Mouse (Mus musculus) thymus, postnatal 14 days (tissue): ENCODE data around the gene Pawr.

Experiments
- DNase-seq: peaks from one replicate; pipeline ENCODE4 v3.0.0; 2021

Gene Pawr

GRCm38 (mm10) chr10:108359974-108360373 is 28.1 kb downstream of the Pawr start:
- no peak for DNase-seq

GRCm38 (mm10) chr10:108360801-108361200 is 28.9 kb downstream of the Pawr start:
- no peak for DNase-seq

GRCm38 (mm10) chr10:108361419-108362155 is 29.7 kb downstream of the Pawr start:
- no peak for DNase-seq

GRCm38 (mm10) chr10:108363932-108364331 is 32.0 kb downstream of the Pawr start:
- no peak for DNase-seq

GRCm38 (mm10) chr10:108364946-108365719 is 33.2 kb downstream of the Pawr start:
- no peak for DNase-seq

GRCm38 (mm10) chr10:108366251-108366650 is 34.3 kb downstream of the Pawr start:
- no peak for DNase-seq

GRCm38 (mm10) chr10:108368358-108368757 is 36.4 kb downstream of the Pawr start:
- no peak for DNase-seq

GRCm38 (mm10) chr10:108372258-108372657 is 40.3 kb downstream of the Pawr start:
- no peak for DNase-seq

GRCm38 (mm10) chr10:108372858-108373257 is 40.9 kb downstream of the Pawr start:
- DNase-seq = no peak

GRCm38 (mm10) chr10:108375796-108376195 is 43.9 kb downstream of the Pawr start:
- DNase-seq = no peak

- no peak for DNase-seq
Measured at GRCm38 (mm10) chr10:108376366-108376765, 44.4 kb downstream of the Pawr start.

- no peak for DNase-seq
Measured at GRCm38 (mm10) chr10:108377369-108377768, 45.4 kb downstream of the Pawr start.

- DNase-seq = no peak
Measured at GRCm38 (mm10) chr10:108378062-108378461, 46.1 kb downstream of the Pawr start.

- DNase-seq = no peak
Measured at GRCm38 (mm10) chr10:108378479-108378878, 46.6 kb downstream of the Pawr start.

GRCm38 (mm10) chr10:108380715-108381114 is 48.8 kb downstream of the Pawr start:
- no peak for DNase-seq

- DNase-seq = no peak
Measured at GRCm38 (mm10) chr10:108384153-108384769, 52.3 kb downstream of the Pawr start.

GRCm38 (mm10) chr10:108385480-108385955 is 53.6 kb downstream of the Pawr start:
- DNase-seq = no peak

GRCm38 (mm10) chr10:108388410-108388915 is 56.5 kb downstream of the Pawr start:
- DNase-seq = no peak

GRCm38 (mm10) chr10:108389178-108389926 is 57.4 kb downstream of the Pawr start:
- DNase-seq = no peak

- DNase-seq = no peak
Measured at GRCm38 (mm10) chr10:108389927-108390287, 58.0 kb downstream of the Pawr start.

- DNase-seq = no peak
Measured at GRCm38 (mm10) chr10:108391370-108391902, 59.5 kb downstream of the Pawr start.

GRCm38 (mm10) chr10:108392151-108392550 is 60.2 kb downstream of the Pawr start:
- no peak for DNase-seq
